Mouse (Mus musculus) liver, embryonic 11.5 days (tissue): ENCODE measurements around the gene Prx. TPM values are rescaled to one million over a fixed set of nuclear protein-coding genes. Genes with fewer than 3 reads are reported as not detected.

Source experiments
- ATAC-seq: fragments of 200-750 bp; cut with Nextera tagmentation; replicated peaks from 2 replicates; pipeline ENCODE4 v1.8.0; 2017; ENCODE audit warnings: moderate number of reproducible peaks, mild to moderate bottlenecking, moderate TSS enrichment, moderate library complexity; ENCODE audit not compliant: low FRiP score
- DNase-seq: peaks from one replicate; pipeline ENCODE4 v3.0.0-alpha.2; 2017; ENCODE audit warnings: low spot score
- H3K27ac ChIP-seq: fragments of 300-500 bp; sonication (generic); 2 replicates; pipeline ENCODE4 v1.5.1; 2014; ENCODE audit warnings: mild to moderate bottlenecking, low read depth, low read length, control low read depth
- H3K27me3 ChIP-seq: fragments of 300-500 bp; sonication (generic); replicated peaks from 2 replicates; pipeline ENCODE4 v1.6.1; 2014; ENCODE audit warnings: low read length, mixed read lengths; ENCODE audit not compliant: control insufficient read depth, insufficient read depth
- H3K36me3 ChIP-seq: fragments of 300-500 bp; sonication (generic); 2 replicates; pipeline ENCODE4 v1.6.1; 2014; ENCODE audit warnings: mild to moderate bottlenecking, low read length, moderate library complexity, mixed read lengths; ENCODE audit not compliant: control insufficient read depth, insufficient read depth
- H3K4me1 ChIP-seq: fragments of 300-500 bp; sonication (generic); replicated peaks from 2 replicates; pipeline ENCODE4 v1.6.1; 2014; ENCODE audit warnings: low read length, mixed read lengths; ENCODE audit not compliant: control insufficient read depth, insufficient read depth
- H3K4me2 ChIP-seq: fragments of 300-500 bp; sonication (generic); 2 replicates; pipeline ENCODE4 v1.6.1; 2014; ENCODE audit warnings: mild to moderate bottlenecking, control low read depth, moderate library complexity
- H3K4me3 ChIP-seq: fragments of 300-500 bp; sonication (generic); 2 replicates; pipeline ENCODE4 v1.5.1; 2014; ENCODE audit warnings: low read depth, low read length, control low read depth
- H3K9ac ChIP-seq: fragments of 300-500 bp; sonication (generic); 2 replicates; pipeline ENCODE4 v1.6.1; 2014; ENCODE audit warnings: low read depth, low read length, control low read depth
- H3K9me3 ChIP-seq: fragments of 300-500 bp; sonication (generic); 2 replicates; pipeline ENCODE4 v1.6.1; 2016; ENCODE audit warnings: low read length, inconsistent platforms, mixed read lengths; ENCODE audit not compliant: control insufficient read depth
- WGBS: fragments of 180-500 bp; shearing (Covaris S2); extraction: QIAGEN DNeasy Blood & Tissue Kit; methylation state at CpG from one replicate; pipeline ENCODE4 v1.1.7; 2014; 5-methylcytosine and 5-hydroxymethylcytosine counted together
- polyA plus RNA-seq: library from polyadenylated mRNA; unstranded; fragments of >200 nt; fragmentation: Nextera tagmentation; extraction: Ambion mirVana; gene quantifications from 2 replicates; pipeline ENCODE4 v1.2.1, GENCODE M21; 2014

Prx gene
- polyA plus RNA-seq, 1 experiment from 2014 or later = 0.80 TPM

DNA sequence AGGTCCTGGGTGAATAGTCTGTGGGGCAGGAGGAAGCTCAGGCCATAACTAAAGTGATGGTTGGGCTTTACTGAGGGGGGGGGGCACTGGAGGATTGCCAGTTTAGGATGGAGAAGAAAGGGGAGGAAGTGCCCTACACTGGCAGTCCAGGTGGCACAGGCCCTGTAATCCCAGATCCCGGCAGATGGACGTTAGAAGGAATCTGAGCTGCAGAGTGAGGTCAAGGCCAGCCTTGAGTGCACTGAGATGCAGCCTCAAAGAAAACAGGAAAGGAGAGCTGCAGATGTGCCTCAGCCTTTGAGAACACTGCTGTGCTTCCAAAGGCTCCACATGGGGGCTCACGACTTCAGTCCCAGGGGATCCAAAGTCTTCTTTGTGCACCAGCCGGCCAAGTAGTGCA lies 31.5 kb upstream of the Prx start:
- DNase-seq = no peak
- Histone ChIP-seq H3K36me3 (peaks cover 14% of the 10 kb centered on the region; the same call in 1 of the 2 replicates), H3K4me2 (no peak overlapping the region), H3K9ac (no peak overlapping the region), H3K27ac (no peak overlapping the region), H3K4me3 (no peak overlapping the region), H3K9me3 (no peaks in the 10 kb centered on the region), H3K4me1 (no peaks in the 10 kb centered on the region), H3K27me3 (no peaks in the 10 kb centered on the region)
- 63% methylated on average over 4 of the region's 4 CpGs for WGBS
- no peak for ATAC-seq

DNA sequence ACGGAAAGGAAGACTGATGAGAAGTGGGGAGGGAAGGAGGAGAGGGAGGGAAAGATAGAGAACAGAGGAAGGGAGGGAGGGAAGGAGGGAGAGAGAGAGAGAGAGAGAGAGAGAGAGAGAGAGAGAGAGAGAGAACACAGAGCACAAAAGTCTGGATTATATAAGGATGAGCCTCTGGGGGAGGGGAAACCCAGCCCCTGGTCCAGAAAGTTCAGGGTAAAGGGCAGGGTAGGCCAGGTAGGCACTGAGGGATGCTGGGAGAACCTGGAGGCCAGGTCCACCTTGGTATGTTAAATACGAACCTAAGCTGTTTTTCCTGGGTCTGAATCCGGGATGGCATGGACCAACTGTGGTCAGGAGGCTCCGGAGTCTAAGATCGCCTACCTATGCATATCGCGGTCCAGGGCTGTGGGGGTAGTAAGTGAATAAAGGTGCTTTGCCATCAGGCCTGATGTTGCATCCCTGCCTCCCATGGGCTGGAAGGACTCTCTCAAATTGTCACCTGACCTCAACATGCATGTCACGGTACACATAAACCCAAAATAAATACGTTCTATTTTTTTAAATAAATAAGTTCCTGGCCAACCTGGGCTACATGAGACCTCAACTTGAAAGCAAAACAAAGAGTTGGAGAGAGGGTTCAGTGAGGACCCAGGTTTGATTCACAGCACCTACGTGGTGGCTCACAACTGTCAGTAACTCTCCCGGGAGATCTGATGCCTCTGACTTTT lies 27.6 kb upstream of the Prx start:
- no peak overlapping the region for H3K9ac ChIP-seq
- no peaks in the 10 kb centered on the region for H3K27me3 ChIP-seq
- H3K9me3 ChIP-seq = no peaks in the 10 kb centered on the region
- ATAC-seq = no peak
- no peak for DNase-seq
- peaks cover 7% of the 10 kb centered on the region; the same call in 1 of the 2 replicates for H3K36me3 ChIP-seq
- H3K4me3 ChIP-seq = no peak overlapping the region
- peaks cover 13% of the 10 kb centered on the region for H3K4me1 ChIP-seq
- H3K27ac ChIP-seq = no peak overlapping the region
- H3K4me2 ChIP-seq = peak overlapping the region; percentile 76; the same call in 1 of the 2 replicates
- WGBS = 89% methylated on average over 11 of the region's 11 CpGs

DNA sequence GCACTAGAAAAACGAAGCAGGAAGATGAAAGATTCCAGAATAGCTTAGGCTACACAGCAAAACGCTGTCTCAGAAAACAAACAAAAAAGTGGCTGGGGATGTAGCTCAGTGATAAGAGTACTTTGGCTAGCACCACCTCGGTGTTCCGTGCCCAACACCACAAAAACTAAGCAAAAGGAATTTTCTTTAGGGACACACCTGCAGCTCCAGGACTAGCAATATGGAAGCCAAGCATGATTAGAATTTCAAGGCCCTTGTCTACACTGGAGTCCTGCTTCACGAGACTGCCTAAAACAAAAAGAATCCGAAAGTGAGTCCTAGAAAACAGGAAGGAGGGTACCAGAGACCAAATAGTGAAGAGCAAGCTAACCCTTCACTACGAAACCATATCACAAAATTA lies 26.5 kb upstream of the Prx start:
- peaks cover 13% of the 10 kb centered on the region for H3K36me3 ChIP-seq
- peak overlapping the region; percentile 46 for H3K9ac ChIP-seq
- ATAC-seq (no peak), DNase-seq (no peak)
- H3K27me3 ChIP-seq = no peaks in the 10 kb centered on the region
- no peaks in the 10 kb centered on the region for H3K9me3 ChIP-seq
- H3K4me2 ChIP-seq = peak overlapping the region; percentile 76
- peak overlapping the region; percentile 65 for H3K4me3 ChIP-seq
- peaks cover 13% of the 10 kb centered on the region for H3K4me1 ChIP-seq
- H3K27ac ChIP-seq = peak overlapping the region; percentile 90
- 16% methylated on average over 7 of the region's 7 CpGs for WGBS

DNA sequence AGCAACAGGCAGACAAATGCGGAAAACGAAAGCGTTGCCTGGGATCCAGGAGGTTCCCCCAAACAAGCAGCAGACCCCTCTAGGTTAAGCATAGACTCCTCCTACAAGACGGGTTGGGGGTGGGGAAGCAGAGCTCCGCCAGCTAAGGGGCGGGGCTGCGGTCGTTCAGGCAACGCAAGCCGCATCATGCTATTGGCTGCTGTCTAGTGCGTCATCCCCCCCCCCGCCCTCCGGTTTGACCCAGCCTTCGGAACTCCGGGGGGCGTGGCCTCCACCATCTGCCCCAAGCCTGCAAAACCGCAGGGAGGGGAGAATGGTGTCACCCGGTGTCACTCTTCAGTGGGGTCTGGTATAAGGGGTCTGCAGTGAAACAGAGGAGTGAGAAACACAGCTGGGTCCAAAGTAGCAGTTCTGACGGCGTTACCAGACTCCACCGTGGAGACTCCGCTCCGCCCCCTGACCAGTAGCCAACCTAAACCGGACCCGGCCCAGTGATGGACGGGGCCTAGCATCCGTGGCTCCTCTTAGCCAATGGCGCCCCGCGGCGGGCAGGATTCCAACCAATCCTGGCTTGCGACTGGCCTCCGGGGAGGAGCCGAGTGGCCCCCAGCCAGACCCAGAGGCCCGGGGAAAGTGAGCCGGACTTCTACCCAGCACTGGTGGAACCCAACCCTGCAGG lies 25.8 kb upstream of the Prx start, which contains the start of gene Sertad3:
Gene Sertad3 (plus strand): TSS at position 613 of the 679 bp plus-strand sequence.
- H3K4me3 ChIP-seq = peak within 1 kb of the TSS; percentile 65
- H3K27me3 ChIP-seq = no peaks in the 10 kb centered on the region
- H3K9me3 ChIP-seq = no peaks in the 10 kb centered on the region
- peaks cover 18% of the 10 kb centered on the region for H3K4me1 ChIP-seq
- peak within 1 kb of the TSS; percentile 76 for H3K4me2 ChIP-seq
- peak; percentile 85 for ATAC-seq
- H3K27ac ChIP-seq = peak within 1 kb of the TSS; percentile 90
- peak within 1 kb of the TSS; percentile 80 for H3K9ac ChIP-seq
- DNase-seq = peak; percentile 99
- peaks cover 13% of the 10 kb centered on the region for H3K36me3 ChIP-seq
- under 1% methylated on average over 36 of the region's 36 CpGs for WGBS

DNA sequence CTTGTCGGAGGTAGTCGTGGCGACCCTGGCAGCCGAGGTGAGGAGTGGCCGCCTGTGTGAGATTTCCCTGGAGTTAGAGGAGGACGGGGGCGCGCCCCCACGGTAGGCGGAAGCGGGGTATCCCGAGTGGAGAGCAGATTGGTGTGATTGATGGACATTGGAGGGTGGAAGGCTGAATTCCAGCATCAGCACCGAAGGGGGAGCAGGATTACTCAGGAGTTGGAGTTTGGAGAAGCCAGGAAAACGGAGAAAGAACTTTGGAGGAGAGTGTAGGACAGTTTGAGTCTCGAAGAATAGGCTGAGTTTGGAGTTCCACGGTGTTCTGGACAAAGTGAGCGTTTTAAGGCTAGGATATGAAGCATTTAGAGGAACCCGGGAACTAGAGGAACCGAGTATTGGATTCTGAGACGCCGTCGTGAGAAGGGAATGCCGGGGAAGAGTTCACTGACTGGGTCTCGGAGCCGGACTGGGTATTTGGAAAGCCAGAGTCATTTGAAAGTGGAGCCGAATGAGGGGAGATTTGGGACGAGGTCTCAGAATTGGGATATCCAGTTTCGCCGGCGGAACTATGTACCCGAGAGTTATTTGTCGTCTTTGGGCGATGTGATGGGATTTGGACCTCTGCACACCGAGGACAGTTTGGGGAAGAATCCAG lies 25.2 kb upstream of the Prx start:
- H3K4me1 ChIP-seq = peaks cover 22% of the 10 kb centered on the region
- peak overlapping the region; percentile 65 for H3K4me3 ChIP-seq
- peak overlapping the region; percentile 80 for H3K9ac ChIP-seq
- H3K4me2 ChIP-seq = peak overlapping the region; percentile 76
- H3K9me3 ChIP-seq = no peaks in the 10 kb centered on the region
- DNase-seq (no peak), ATAC-seq (no peak; the same call in 1 of the 2 replicates)
- H3K27ac ChIP-seq = peak overlapping the region; percentile 90
- no peaks in the 10 kb centered on the region for H3K27me3 ChIP-seq
- WGBS = under 1% methylated on average over 34 of the region's 34 CpGs
- peaks cover 13% of the 10 kb centered on the region for H3K36me3 ChIP-seq

DNA sequence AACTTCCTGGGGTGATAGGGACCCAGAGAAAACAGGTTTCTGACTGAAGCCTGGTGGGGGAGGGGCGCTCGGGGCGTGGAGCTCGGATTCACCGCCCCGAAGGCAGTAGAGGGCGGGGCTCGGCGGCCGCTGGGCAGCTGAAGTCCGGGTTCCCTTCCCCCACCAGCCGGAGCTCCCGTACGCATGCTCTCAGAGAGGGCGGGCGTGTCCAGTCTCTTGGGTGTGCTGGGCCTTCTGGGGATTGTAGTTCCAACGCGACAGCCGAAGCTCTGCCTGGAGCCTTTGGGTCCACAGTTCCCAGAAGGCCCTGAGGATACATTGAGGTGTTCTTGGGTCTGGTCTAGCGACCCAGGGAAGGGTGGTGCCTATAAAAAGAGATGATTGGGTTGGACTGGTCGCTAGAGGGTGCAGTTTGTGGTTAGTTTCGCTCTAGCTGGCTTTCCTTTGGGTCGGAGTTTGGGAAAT lies 24.6 kb upstream of the Prx start:
- ATAC-seq = peak; percentile 93
- peaks cover 13% of the 10 kb centered on the region for H3K36me3 ChIP-seq
- H3K4me3 ChIP-seq = peak overlapping the region; percentile 65
- no peaks in the 10 kb centered on the region for H3K9me3 ChIP-seq
- H3K4me1 ChIP-seq = peaks cover 22% of the 10 kb centered on the region
- H3K9ac ChIP-seq = peak overlapping the region; percentile 80
- peak overlapping the region; percentile 90 for H3K27ac ChIP-seq
- DNase-seq = peak; percentile 97
- no peaks in the 10 kb centered on the region for H3K27me3 ChIP-seq
- H3K4me2 ChIP-seq = peak overlapping the region; percentile 76
- WGBS = under 1% methylated on average over 23 of the region's 23 CpGs

DNA sequence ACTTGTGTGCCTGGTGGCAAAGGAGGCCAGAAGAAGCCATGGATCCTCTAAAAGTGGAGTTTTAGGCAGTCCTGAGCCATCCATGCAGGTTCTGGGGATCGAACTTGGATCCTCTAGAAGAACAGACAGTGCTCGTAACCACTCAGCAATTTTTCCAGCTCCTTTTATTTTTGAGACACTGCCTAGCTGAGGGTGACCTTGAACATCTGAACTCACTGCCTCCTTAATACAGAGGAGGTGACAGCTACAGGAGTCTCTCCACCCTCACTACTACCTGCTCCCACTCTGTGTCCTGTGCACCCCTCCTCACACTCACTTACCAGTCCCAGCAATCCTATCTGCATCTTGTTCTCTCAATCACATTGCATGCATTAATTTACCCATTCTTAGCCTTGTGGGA lies 23.5 kb upstream of the Prx start:
- Histone ChIP-seq H3K4me3 (peak overlapping the region; percentile 65), H3K27ac (peak overlapping the region; percentile 60), H3K36me3 (peaks cover 13% of the 10 kb centered on the region), H3K9ac (peak overlapping the region; percentile 43), H3K27me3 (no peaks in the 10 kb centered on the region), H3K4me2 (peak overlapping the region; percentile 76), H3K4me1 (peaks cover 29% of the 10 kb centered on the region), H3K9me3 (no peaks in the 10 kb centered on the region)
- 91% methylated on average over 2 of the region's 2 CpGs for WGBS
- ATAC-seq (no peak), DNase-seq (no peak)

DNA sequence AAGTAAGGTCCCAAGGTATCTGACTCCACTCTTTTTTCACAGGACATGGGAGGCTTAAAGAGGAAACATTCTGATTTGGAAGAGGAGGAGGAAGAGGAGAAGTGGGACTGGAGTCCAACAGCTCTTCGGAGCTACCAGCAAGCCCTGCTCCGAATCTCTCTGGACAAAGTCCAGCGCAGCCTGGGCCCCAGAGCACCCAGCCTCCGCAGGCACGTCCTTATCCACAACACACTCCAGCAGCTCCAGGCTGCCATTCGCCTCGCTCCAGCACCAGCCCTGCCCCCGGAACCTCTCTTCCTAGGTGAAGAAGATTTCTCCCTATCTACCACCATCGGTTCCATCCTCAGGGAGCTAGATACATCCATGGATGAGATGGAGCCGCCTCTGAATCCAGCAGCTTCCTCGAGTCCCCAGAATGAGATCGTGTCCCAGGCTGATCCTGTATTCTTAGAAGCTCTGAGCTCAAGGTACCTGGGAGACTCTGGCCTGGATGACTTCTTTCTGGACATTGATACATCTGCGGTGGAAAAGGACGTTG lies 23.0 kb upstream of the Prx start:
- peaks cover 33% of the 10 kb centered on the region for H3K4me1 ChIP-seq
- H3K36me3 ChIP-seq = peaks cover 13% of the 10 kb centered on the region
- no peaks in the 10 kb centered on the region for H3K9me3 ChIP-seq
- no peaks in the 10 kb centered on the region for H3K27me3 ChIP-seq
- H3K27ac ChIP-seq = peak overlapping the region; percentile 60; the same call in 1 of the 2 replicates
- peak overlapping the region; percentile 76 for H3K4me2 ChIP-seq
- DNase-seq = no peak
- peak overlapping the region; percentile 43; the same call in 1 of the 2 replicates for H3K9ac ChIP-seq
- 91% methylated on average over 14 of the region's 14 CpGs for WGBS
- ATAC-seq = no peak
- H3K4me3 ChIP-seq = no peak overlapping the region
